Mouse (Mus musculus) hindbrain, embryonic 11.5 days (tissue): Measurements from ENCODE around the gene Prim2. TPM values are rescaled to one million over a fixed set of nuclear protein-coding genes. Genes with fewer than 3 reads are reported as not detected.

Source experiments
- ATAC-seq: fragments of 200-750 bp; cut with Nextera tagmentation; 2 replicates; pipeline ENCODE4 v1.8.0; 2017; ENCODE audit warnings: mild to moderate bottlenecking, moderate TSS enrichment, moderate library complexity; ENCODE audit not compliant: low FRiP score
- DNase-seq: peaks from one replicate; pipeline ENCODE4 v3.0.0-alpha.2; 2015; ENCODE audit warnings: low spot score
- H3K27ac ChIP-seq: fragments of 300-500 bp; sonication (generic); 2 replicates; pipeline ENCODE4 v1.5.1; 2014; ENCODE audit warnings: mild to moderate bottlenecking, low read depth, low read length
- H3K27me3 ChIP-seq: fragments of 300-500 bp; sonication (generic); 2 replicates; pipeline ENCODE4 v1.6.1; 2014; ENCODE audit warnings: mild to moderate bottlenecking, low read length, moderate library complexity, mixed read lengths; ENCODE audit not compliant: control insufficient read depth, insufficient read depth
- H3K36me3 ChIP-seq: fragments of 300-500 bp; sonication (generic); 2 replicates; pipeline ENCODE4 v1.6.1; 2014; ENCODE audit warnings: mild to moderate bottlenecking, low read length, moderate library complexity, mixed read lengths; ENCODE audit not compliant: control insufficient read depth, insufficient read depth
- H3K4me1 ChIP-seq: fragments of 300-500 bp; sonication (generic); replicated peaks from 2 replicates; pipeline ENCODE4 v1.6.1; 2014; ENCODE audit warnings: low read length, mixed read lengths; ENCODE audit not compliant: control insufficient read depth, insufficient read depth
- H3K4me2 ChIP-seq: fragments of 300-500 bp; sonication (generic); replicated peaks from 2 replicates; pipeline ENCODE4 v1.6.1; 2014; ENCODE audit warnings: mild to moderate bottlenecking, low read depth, low read length
- H3K4me3 ChIP-seq: fragments of 300-500 bp; sonication (generic); 2 replicates; pipeline ENCODE4 v1.5.1; 2014; ENCODE audit warnings: low read depth, low read length
- H3K9ac ChIP-seq: fragments of 300-500 bp; sonication (generic); 2 replicates; pipeline ENCODE4 v1.6.1; 2014; ENCODE audit warnings: low read depth, low read length
- H3K9me3 ChIP-seq: fragments of 300-500 bp; sonication (generic); 2 replicates; pipeline ENCODE4 v1.6.1; 2016; ENCODE audit warnings: low read length; ENCODE audit not compliant: control insufficient read depth
- WGBS: fragments of 180-500 bp; shearing (Covaris S2); extraction: QIAGEN DNeasy Blood & Tissue Kit; methylation state at CpG from one replicate; pipeline ENCODE4 v1.1.7; 2014; 5-methylcytosine and 5-hydroxymethylcytosine counted together
- polyA plus RNA-seq: library from polyadenylated mRNA; unstranded; fragments of >200 nt; fragmentation: Nextera tagmentation; extraction: Ambion mirVana; gene quantifications from 2 replicates; pipeline ENCODE4 v1.2.1, GENCODE M21; 2014

The Prim2 gene
- polyA plus RNA-seq, 1 experiment from 2014 or later = 44.1 TPM

- H3K27me3 ChIP-seq = no peaks in the 10 kb centered on the region
- H3K4me2 ChIP-seq = no peak overlapping the region
- no peaks in the 10 kb centered on the region for H3K4me1 ChIP-seq
- H3K27ac ChIP-seq = no peak overlapping the region
- 85% methylated on average over 3 of the region's 3 CpGs for WGBS
- H3K36me3 ChIP-seq = no peaks in the 10 kb centered on the region
- H3K4me3 ChIP-seq = no peak overlapping the region
- no peaks in the 10 kb centered on the region for H3K9me3 ChIP-seq
- ATAC-seq (no peak), DNase-seq (no peak)
- no peak overlapping the region for H3K9ac ChIP-seq
These were observed 137.7 kb downstream of the Prim2 start for GRCm38 (mm10) chr1:33531860-33532259.

- DNase-seq = peak; percentile 18
- no peak overlapping the region for H3K4me2 ChIP-seq
- H3K4me3 ChIP-seq = no peak overlapping the region
- no peaks in the 10 kb centered on the region for H3K4me1 ChIP-seq
- no peaks in the 10 kb centered on the region for H3K9me3 ChIP-seq
- 78% methylated on average over 5 of the region's 5 CpGs for WGBS
- no peak overlapping the region for H3K27ac ChIP-seq
- H3K36me3 ChIP-seq = no peaks in the 10 kb centered on the region
- ATAC-seq = peak; percentile 51
- H3K9ac ChIP-seq = no peak overlapping the region
- no peaks in the 10 kb centered on the region for H3K27me3 ChIP-seq
These were observed 138.3 kb downstream of the Prim2 start for GRCm38 (mm10) chr1:33531097-33531856.

GRCm38 (mm10) chr1:33530491-33530890, 139.1 kb downstream of the Prim2 start:
- Histone ChIP-seq H3K4me3 (no peak overlapping the region), H3K4me2 (no peak overlapping the region), H3K4me1 (no peaks in the 10 kb centered on the region), H3K27ac (no peak overlapping the region), H3K9me3 (no peaks in the 10 kb centered on the region), H3K36me3 (no peaks in the 10 kb centered on the region), H3K9ac (no peak overlapping the region), H3K27me3 (no peaks in the 10 kb centered on the region)
- no peak for ATAC-seq
- DNase-seq = no peak
- WGBS = 94% methylated on average over 2 of the region's 2 CpGs

GRCm38 (mm10) chr1:33529543-33530232, 139.9 kb downstream of the Prim2 start:
- Histone ChIP-seq H3K4me2 (no peak overlapping the region), H3K4me3 (no peak overlapping the region), H3K4me1 (no peaks in the 10 kb centered on the region), H3K27ac (no peak overlapping the region), H3K9ac (no peak overlapping the region), H3K36me3 (no peaks in the 10 kb centered on the region), H3K27me3 (no peaks in the 10 kb centered on the region), H3K9me3 (no peaks in the 10 kb centered on the region)
- DNase-seq (no peak), ATAC-seq (no peak)
- WGBS = 92% methylated on average over 8 of the region's 8 CpGs

- ATAC-seq = no peak
- no peak overlapping the region for H3K27ac ChIP-seq
- no peak for DNase-seq
These were observed 142.2 kb downstream of the Prim2 start for GRCm38 (mm10) chr1:33527352-33527863.

GRCm38 (mm10) chr1:33523223-33523622, 146.4 kb downstream of the Prim2 start:
- ATAC-seq (no peak), DNase-seq (no peak)
- Histone ChIP-seq H3K9ac (no peak overlapping the region), H3K36me3 (no peaks in the 10 kb centered on the region), H3K4me3 (no peak overlapping the region), H3K27ac (no peak overlapping the region), H3K4me1 (no peaks in the 10 kb centered on the region), H3K4me2 (no peak overlapping the region), H3K27me3 (no peaks in the 10 kb centered on the region), H3K9me3 (no peaks in the 10 kb centered on the region)
- WGBS = 91% methylated on average over 5 of the region's 5 CpGs

More at GRCm38 (mm10) chr1:33527352-33527863, 142.2 kb downstream of the Prim2 start:
- Histone ChIP-seq H3K9ac (no peak overlapping the region), H3K4me1 (no peaks in the 10 kb centered on the region), H3K36me3 (no peaks in the 10 kb centered on the region), H3K27me3 (no peaks in the 10 kb centered on the region), H3K4me3 (no peak overlapping the region), H3K4me2 (no peak overlapping the region), H3K9me3 (no peaks in the 10 kb centered on the region)
- 81% methylated on average over 6 of the region's 6 CpGs for WGBS

- H3K4me1 ChIP-seq = no peaks in the 10 kb centered on the region
- no peak for ATAC-seq
- DNase-seq = no peak
- no peak overlapping the region for H3K9ac ChIP-seq
- no peak overlapping the region for H3K4me2 ChIP-seq
- no peaks in the 10 kb centered on the region for H3K27me3 ChIP-seq
- no peaks in the 10 kb centered on the region for H3K9me3 ChIP-seq
- no peaks in the 10 kb centered on the region for H3K36me3 ChIP-seq
- WGBS = 92% methylated on average over 8 of the region's 8 CpGs
- H3K4me3 ChIP-seq = no peak overlapping the region
- H3K27ac ChIP-seq = no peak overlapping the region
These were observed 154.5 kb downstream of the Prim2 start for GRCm38 (mm10) chr1:33515124-33515523.

- DNase-seq (no peak), ATAC-seq (no peak)
- Histone ChIP-seq H3K27ac (no peak overlapping the region), H3K4me3 (no peak overlapping the region), H3K9me3 (no peaks in the 10 kb centered on the region), H3K27me3 (no peaks in the 10 kb centered on the region), H3K4me1 (no peaks in the 10 kb centered on the region), H3K4me2 (no peak overlapping the region), H3K36me3 (no peaks in the 10 kb centered on the region), H3K9ac (no peak overlapping the region)
- 100% methylated on average over 4 of the region's 4 CpGs for WGBS
These were observed 158.3 kb downstream of the Prim2 start for GRCm38 (mm10) chr1:33511310-33511709.

GRCm38 (mm10) chr1:33504371-33504770, 165.2 kb downstream of the Prim2 start:
- WGBS = 93% methylated on average over 5 of the region's 5 CpGs
- no peak for DNase-seq
- Histone ChIP-seq H3K27ac (no peak overlapping the region), H3K4me2 (no peak overlapping the region), H3K4me3 (no peak overlapping the region), H3K36me3 (no peaks in the 10 kb centered on the region), H3K9me3 (no peaks in the 10 kb centered on the region), H3K27me3 (no peaks in the 10 kb centered on the region), H3K9ac (no peak overlapping the region), H3K4me1 (no peaks in the 10 kb centered on the region)
- no peak for ATAC-seq
